ENCODE assay signal across 16 mouse cellular contexts in the genomic region with DNA sequence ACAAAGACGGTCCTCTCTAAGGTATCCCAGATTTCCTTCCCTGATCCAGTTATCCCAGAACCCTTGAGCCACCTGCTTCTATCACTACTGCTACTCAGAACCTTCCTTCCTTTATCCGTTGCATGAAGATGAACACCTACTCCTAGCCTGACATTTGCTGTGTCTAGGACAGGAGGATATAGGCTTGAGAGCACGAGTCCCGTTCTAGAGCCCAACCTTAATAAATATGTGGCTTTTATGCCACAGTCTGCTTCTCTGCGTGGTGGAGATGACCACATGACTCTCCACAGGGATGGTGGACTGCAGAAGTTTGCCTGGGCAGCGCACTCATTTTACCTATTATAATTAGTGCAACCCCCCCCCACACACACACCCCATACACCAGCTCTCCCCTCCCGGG.
"Had no signal": no experiment of that assay in that cellular context is flagged by ENCODE, and none has a peak within 500 bp of the region (broad histone marks: within the 10 kb centered on the region; RNA-seq: fewer than 3 reads in every experiment).

No protein-coding gene starts in this region.

- H3K9ac ChIP-seq: kidney, embryonic 15.5 days; limb, embryonic 12.5 days; liver, embryonic 13.5 days; liver, postnatal 0 days; midbrain, embryonic 15.5 days; neural tube, embryonic 12.5 days had no signal

- H3K27ac ChIP-seq: kidney, embryonic 15.5 days; limb, embryonic 12.5 days; liver, embryonic 13.5 days; macrophage; midbrain, embryonic 15.5 days; neural tube, embryonic 12.5 days had no signal

- H3K4me1 ChIP-seq: limb, embryonic 12.5 days; liver, embryonic 13.5 days; midbrain, embryonic 15.5 days; neural tube, embryonic 12.5 days had no signal

- H3K36me3 ChIP-seq: kidney, embryonic 15.5 days; limb, embryonic 12.5 days; liver, embryonic 13.5 days; midbrain, embryonic 15.5 days; neural tube, embryonic 12.5 days had no signal

- DNase-seq: kidney, adult 2 months; kidney, postnatal 36 days; layer of hippocampus, adult 9-11 months; layer of hippocampus, postnatal 36 days; liver; liver, embryonic 13.5 days; liver, postnatal 0 days; lung, postnatal 10 days; thymus, postnatal 4 days had no signal

- ATAC-seq: intestine, embryonic 16.5 days; liver, postnatal 0 days; midbrain, embryonic 15.5 days had no signal

- H3K4me2 ChIP-seq: kidney, embryonic 15.5 days; limb, embryonic 12.5 days; liver, embryonic 13.5 days; midbrain, embryonic 15.5 days; neural tube, embryonic 12.5 days had no signal

- H3K9me3 ChIP-seq: kidney, embryonic 15.5 days; limb, embryonic 12.5 days; liver, embryonic 13.5 days; midbrain, embryonic 15.5 days; neural tube, embryonic 12.5 days had no signal

- H3K4me3 ChIP-seq: kidney, embryonic 15.5 days; limb, embryonic 12.5 days; liver, embryonic 13.5 days; megakaryocyte, embryonic 14.5 days; midbrain, embryonic 15.5 days; neural tube, embryonic 12.5 days had no signal

- H3K27me3 ChIP-seq: kidney, embryonic 15.5 days; limb, embryonic 12.5 days; liver, embryonic 13.5 days; midbrain, embryonic 15.5 days; neural tube, embryonic 12.5 days had no signal
